Mouse (Mus musculus) thymus, adult 18-20 months (tissue): Measurements from ENCODE around the gene 4930412O13Rik.

Experiments used
- DNase-seq, 2 experiments: peaks; one replicate each; pipeline ENCODE4 v3.0.0; 2022; ENCODE audit warnings: mixed read lengths in 2 of 2

4930412O13Rik gene

DNA sequence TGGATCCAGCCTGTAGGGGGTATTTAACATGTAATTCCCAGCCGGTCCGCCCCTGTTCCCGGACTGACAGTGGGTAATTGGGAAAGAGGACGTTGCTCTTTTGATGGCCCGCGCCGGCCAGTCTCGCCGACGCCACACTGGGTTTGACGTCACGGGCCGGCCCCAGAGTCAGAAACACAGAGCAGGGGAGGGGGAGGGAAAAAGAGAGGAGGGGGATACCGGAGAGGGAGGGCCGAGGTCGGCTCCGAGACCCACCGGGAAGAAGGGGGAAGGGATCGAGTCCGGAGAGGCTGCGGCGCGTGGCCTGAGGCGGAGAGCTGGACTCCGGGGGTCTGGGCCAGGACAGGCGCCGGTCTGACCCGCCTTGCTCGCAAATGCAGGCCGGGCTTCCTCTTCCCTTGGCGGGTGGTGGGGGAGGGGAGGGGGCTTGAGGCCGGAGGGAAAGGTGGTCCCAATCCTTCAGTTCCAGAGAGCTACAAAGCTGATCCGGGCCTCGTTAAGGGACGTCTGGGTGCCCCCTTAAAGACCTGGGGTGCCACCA lies at the start of gene 4930412O13Rik:
TSS of gene 4930412O13Rik (plus strand) at position 202 of the 541 bp plus-strand sequence.
- DNase-seq = no peak

DNA sequence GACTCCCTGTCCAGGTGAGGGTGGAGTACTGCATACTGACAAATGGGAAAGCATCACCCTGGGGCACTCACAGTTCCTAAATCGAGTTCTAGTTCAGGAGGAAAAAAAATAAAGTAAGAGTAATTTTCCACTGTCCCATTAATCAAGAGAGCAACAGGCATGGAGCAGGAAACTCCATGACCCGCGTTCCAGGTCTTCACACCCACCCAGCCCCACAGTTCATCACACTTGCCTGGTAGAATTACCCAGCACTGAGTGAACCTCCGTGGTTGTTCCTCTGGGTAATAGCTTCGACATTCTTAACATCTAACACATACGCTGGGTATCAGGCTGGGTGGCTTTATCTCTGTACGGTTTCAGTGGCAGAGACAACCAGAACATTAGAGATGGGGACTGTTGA lies 47.3 kb upstream of the 4930412O13Rik start:
- no peak for DNase-seq

DNA sequence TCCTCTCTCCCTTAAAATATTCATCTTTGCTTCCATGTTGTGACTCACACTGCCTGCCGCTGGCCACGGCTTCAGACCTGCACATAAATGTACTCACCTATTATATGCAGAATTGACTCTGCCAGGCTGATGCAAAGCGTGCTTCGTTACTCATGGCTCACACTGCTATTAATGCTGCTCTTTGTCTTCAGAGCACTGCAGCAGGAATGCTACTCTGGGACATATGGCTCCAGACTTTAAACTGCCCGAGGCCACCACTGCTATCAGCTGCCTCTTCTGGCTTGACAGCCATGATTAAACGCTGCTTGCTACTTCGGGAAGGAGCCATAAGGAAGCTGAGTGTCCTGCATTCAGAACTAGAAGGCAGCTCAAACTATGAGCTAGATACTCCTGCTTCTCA lies 45.9 kb upstream of the 4930412O13Rik start:
- no peak for DNase-seq

DNA sequence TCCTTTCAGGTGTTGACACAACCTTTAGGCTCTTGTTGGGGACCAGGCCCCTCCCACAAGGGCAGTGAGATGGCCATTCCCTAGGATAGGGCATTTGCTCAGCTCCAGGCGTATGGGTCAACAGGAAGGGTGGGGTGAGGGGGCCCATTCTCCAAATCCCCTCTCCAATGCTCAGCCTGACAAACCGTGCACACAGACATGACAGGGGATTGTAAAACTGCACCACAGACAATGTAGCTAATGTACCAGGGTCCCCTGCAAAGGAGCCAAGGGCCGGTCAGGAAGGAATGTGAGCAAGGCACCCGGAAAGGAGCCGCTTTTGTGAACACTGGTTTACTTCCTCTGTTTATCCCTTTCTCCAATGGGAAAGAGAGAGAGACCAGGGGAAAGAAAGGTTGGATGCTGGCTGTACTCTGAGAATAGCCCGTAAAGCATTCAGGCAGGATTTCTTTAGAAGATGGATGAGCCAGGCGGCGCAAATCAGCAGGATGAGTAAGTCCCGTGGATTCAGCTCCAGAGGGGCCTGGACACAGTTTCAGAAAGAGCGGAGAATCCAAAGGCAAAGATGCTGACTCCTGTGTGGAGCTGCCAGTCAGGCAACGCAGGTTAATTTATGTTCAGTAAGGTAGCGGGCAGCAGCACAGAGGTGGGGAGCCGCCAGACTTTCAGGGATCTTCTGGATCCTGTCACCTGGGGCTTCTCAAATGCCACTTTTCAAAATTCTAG lies 28.0 kb upstream of the 4930412O13Rik start:
- DNase-seq = no peak

DNA sequence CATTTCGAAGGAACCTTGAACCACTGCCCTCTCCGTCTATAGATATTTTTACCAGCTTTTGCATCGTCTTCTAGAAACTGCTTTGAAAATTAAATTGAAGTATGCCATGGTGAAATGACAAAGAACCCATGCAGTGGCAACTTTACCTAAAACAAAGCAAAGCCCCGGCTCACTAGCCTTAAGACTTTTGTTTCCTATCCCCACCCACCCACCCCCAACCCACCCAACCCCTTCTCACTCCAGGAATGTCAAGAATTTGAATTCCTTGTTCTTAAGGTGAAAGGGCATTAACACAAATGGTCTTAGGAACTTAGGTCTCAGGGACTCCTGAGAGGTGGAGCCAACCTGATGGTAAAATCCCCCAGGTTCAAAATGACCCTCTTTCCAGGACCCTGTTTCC lies 25.2 kb upstream of the 4930412O13Rik start:
- DNase-seq = no peak

DNA sequence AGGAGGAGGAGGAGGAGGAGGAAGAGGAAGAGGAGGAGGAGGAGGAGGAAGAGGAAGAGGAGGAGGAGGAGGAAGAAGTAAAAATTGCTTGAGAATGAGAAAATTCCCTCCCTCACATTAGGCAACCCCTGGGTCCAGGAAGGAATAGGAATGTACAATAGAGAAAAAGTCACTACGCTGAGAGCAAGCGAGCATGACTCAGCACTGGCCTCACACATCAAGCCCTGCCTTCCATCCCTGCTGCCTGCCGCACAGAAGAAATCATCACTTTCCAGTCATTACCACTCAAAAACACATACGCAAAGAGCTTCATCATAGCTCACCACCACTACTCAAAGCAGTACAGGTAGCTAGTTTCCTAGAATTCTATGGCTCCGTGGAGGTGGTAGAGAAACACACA lies 20.4 kb upstream of the 4930412O13Rik start:
- no peak for DNase-seq

DNA sequence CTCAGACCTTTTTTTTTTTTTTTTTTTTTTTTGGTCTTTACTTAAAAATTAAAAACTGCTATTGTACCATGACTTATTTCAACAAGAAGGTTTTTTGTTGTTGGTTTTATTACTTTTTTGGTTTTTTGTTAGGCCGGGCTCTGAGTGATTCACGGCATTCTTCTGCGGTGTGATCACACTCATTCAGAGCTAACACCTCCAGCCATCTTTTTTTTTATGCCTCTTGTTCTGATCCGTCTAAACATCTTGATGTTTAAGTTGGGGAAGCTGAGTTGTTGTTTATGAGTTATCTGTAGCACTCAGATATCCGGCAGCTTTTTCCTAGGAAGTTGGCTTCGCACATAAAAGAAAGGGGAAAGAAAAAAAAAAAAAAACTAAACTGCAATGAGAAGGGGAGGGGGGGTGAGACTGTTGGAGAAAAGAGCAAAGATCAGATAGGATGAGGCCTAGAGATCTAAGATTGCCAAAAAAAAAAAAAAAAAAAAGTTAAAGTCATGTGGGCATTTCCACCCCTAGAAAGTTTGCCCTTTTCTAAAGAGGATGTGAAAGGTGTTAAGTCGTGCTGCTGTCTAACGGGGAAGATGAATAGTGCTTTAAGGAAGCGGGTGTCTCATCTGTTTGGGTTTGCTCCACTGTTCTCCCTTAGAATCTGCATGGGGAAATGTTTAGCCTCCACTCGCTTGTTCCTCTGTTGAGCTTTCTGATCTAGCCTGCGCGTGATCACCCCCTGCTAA lies 13.8 kb upstream of the 4930412O13Rik start:
- no peak for DNase-seq

DNA sequence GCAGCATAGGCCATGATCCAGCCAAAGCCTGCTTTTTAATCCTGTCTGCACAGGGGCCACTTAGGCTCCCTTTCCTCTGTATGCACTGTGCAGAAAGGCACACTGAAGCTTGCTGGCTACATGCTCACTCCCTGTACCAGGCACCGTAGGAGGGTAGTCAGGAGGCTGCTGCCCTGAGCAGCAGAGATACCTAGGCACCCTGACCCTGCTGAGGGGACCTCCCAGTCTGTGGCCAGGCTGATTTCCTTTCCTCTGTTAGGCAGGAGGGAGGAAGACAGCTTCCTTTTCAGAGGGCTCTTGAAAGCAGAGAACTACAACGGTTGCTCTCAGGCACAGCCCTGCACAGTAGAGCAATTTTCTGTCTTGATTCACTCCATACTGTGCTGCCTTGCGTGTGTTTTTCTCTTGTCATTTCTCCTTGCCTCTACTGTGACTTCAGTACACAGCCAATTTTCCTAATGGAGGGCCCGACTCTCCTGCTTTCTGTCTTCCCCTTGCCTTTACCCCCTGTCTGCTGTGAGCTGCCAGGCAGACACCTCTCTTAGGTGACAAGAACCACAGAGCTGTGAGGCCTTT lies 9.8 kb upstream of the 4930412O13Rik start:
- peak; percentile 34 to 56 for DNase-seq

DNA sequence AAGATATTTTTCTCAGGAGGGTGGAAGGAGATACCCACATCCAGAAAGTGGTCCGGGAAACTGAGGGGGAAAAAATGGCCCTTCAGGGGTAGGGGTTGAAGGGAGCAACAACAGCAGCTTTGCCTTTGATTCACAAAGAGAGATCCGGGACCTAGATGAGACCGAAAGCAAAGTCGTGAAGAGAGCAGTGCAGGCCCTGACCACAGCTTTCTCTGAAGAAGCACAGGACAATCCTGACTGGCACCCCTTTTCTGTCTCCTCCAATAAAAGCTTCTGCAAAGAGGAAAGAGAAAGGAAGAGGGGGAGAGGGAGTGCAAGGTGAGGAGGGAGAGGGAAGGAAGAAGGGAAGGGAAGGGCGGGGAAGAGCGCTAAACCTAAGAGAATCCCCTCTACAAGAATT lies 9.3 kb upstream of the 4930412O13Rik start:
- peak in 1 of 2 experiments; percentile 29 for DNase-seq

DNA sequence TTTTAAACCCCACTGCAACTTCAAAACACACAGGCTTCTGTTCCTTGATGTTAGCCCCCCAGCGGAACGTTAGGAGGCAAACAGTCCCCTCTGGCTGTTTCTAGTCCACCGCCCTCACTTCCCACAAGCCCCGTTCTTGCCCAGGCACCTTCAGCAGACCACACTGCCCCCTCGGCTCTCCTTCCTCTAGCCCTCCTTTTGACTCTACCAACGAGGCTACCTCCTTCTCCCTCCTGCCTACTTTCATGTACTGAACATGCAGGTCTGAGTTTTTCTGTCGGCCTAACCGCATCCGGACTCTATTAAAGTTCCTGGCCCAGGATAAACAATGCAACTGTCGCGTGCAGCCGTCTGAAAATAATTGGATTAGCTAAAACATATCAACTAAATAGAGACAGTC lies 8.4 kb upstream of the 4930412O13Rik start:
- peak in 1 of 2 experiments; percentile 47 for DNase-seq

DNA sequence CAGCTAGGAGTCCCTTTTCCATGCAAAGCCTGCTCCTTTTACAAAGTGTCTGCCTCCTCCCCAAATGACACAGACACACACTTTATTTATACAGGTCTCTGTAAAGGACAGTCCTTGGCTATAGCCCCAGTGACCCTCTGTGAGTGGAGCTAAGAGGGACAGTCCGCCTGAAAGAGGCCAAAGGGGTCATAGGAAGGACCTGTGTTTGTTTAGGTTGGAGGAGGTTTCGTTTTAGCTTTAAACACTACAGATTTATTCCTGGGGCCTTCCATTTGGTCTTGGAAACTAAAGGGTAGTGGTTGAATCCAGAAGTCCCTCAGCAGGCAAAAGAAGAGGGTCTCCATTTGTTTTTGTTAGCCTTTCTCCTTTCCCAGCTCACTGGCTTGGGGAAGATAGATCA lies 7.3 kb upstream of the 4930412O13Rik start:
- no peak for DNase-seq

DNA sequence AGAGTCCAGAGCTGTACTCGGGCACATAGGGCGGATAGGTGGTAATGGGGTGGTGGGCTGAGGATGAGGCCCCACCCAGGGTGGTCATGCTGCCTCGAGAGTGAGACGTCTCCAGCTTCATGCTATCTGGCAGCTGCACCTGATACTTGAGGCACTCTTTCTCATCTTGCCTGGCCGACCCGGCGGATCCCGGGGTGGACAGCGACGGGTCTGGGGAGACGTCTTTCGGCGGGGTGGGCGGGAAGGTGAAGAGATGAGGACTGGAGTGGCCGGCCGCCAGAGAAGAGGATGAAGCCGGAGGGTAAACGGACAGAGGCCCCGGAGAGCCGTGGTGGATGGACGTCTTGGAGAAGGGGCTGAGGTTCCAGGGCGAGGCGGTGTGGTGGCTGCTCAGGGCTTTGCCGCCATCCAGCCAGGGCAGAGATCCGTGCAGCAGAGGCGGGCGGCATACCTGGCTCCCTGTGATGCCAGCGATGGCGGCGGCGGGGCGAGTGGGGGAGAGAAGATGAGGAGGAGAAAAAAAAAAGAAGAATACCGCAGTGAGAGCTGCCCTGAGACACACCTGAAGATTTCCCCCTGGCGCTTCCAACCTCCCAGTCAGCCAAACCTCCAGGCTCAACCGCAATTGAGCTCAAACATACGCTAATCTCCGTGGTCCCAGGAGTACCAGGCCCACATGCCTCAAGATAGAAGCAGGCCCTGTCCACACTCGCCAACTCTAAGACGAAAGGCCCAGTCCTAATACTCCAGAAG lies 6.4 kb upstream of the 4930412O13Rik start:
- peak in 1 of 2 experiments; percentile 22 for DNase-seq

DNA sequence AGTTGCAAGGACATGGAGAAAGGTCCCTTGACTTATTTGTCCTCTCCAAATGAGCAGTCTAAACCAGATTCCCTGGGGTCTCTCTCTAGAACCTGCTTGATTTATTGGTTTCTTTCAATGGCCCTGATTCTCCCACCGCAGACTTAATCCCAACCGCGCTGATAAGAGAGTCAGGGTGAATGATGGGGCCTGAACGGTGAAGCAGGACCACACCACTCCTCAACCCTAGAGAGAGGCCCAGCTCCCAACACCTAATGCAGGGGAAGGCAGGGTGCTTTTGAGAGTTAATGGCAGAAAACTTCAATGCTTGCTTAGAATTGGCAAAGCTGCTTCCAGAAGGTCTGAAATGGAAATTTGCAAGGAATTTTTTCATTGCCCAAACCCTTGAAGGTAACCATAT lies 5.8 kb upstream of the 4930412O13Rik start:
- no peak for DNase-seq

DNA sequence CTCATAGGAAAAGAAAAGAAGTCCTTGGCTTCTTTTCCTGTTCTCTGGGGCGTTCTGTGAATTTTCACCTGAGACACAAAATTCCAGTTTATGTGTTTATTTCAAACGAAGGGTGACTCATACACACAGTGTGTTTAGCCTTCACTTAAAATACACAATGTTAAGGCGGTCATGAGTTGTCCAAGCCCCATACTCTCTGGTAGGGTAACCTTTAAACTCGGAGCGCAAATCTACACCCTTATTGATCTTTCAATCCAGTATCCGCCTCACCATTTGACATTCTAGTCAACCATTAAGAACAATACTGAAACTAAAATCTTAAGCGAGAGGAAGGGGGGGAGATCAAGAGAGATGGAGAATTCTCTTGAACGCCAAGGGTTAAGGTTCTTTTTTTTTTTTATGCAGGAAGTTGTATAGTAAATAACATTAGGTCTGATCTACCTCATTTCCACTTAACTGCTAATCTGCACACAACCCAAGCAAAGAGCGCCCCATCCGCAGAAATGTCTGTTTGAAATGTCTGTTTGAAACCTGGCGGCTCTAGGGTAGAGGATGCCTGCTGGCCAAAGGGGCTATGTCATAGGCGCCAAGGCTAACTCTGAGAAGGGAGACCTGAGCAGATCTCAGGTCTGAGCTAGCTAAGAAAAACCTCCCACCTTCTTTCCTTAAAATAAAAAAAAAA lies 5.2 kb upstream of the 4930412O13Rik start:
- DNase-seq = peak in 1 of 2 experiments; percentile 57

DNA sequence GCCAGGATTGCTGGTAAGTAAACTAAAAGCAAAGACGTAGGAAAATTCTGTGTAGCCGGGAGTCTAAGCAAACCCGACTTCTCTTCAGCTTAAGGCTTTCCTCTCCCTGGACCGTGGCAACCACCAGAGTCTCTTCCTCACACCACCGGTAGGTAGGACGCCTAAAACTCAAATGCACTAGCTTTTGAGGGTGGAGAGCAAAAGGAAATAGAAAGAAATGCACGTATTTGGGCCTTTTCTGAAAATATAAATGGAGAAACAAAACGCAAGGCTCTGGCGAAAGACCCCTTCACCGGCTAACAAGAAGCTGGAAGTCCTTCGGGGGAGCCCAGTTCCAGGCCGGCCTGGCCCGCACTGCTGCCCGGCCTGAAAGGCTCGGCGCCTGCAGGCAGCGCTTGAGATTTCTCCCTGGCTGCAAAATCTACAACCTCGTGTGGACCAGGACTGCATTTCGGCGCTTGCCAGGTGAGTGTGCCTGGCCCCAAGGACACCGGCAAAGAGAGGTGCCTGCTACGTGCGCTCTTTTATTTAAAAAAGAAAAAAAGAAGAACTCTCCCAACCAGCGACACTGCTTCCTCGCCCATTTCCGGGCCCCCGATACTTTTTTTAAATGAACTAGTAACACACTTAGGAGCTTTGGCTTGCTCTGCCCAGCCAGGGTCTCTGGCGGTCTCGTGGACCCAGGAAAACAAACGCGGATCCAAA lies 4.3 kb upstream of the 4930412O13Rik start:
- DNase-seq = peak in 1 of 2 experiments; percentile 33

DNA sequence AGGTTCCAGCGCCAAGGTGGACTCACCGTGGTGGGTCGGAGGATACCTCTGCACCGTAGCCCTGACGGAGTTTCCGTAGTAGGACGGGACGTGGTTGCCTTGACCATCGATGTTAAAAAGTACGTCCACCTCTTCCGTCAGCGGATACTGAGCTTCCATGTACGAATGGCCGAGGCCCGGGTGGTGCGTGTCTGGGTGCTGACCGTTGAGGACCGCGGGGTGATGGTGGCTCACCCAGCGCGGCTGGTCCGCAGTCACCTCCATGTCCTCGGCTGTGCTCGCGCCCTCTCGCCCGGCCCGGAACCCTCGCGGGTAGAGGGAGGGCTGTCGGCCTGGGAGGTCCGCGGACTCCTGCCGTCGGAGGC lies 3.7 kb upstream of the 4930412O13Rik start:
- DNase-seq = peak; percentile 44 to 46

DNA sequence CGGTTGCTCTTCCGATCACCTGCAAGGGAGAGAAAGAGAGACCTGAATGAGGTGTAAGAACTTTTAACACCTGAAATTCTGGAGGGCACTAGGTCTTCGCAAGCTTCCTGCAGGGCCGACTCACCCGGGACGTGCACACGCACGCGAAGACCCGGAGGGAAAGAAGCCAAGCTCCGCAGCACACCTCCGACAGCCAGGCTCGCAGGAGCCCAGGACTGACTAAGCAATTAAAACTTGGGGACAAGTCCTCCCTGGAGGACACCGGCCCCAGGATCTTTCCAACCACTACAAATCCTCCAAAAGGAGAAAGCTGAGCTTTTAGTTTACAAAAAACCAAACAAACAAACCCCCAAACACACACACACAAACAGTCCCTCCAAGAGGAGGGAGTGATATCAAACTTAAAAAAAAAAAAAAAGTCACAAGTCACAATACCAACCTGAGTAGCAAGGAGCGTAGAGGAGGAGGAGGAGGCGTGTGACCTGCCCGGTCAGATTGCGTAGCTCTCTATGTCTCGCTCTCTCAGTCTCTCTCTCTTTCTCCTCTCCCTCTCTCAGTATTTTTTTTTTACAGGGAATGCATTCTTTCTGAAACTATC lies 3.0 kb upstream of the 4930412O13Rik start:
- peak; percentile 35 to 55 for DNase-seq

DNA sequence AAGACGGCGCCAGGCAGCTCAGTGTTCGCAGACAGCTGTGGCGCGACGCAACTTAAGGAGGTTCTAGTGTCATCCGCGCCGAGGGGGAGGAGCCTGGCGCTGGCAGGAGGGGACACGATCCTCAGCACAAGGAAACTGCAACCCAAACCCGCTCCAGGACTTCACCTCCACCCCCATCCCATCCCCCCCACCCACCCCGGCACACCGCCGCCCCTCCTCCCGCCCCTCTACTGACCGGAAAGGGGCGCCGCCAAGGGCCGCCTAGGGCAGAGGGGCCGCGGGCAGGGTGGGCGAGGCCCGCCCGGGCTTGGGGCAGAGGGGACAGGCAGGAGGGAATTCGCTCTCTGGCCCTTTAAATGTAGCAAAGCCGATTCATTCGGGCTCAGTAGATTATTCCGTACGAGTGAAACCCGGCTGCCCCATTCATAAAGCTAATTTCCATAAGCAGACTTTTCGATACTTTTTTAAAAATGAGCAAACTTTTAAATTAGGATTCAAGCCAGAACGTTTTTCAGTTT lies 2.4 kb upstream of the 4930412O13Rik start:
- DNase-seq = peak; percentile 76 to 84

DNA sequence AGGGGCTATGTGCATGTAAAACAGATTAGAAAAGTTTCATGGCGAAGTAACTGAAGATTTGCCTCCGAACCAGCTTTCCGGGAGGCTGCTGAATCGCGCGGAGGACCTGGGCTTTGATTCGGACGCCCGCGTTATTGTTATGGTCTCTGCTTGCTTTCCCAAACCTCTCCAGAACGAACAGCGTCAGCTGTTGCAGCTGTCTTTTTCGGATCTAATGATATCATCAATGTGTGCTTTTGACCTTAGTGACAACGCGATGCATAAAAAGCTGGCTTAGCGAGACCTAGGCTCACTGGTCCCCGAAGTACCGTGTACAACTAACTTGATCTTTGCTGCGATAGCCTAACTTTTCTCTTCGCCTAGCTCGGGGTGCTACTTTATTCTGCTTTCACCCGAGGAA lies 2.0 kb upstream of the 4930412O13Rik start:
- DNase-seq = no peak

DNA sequence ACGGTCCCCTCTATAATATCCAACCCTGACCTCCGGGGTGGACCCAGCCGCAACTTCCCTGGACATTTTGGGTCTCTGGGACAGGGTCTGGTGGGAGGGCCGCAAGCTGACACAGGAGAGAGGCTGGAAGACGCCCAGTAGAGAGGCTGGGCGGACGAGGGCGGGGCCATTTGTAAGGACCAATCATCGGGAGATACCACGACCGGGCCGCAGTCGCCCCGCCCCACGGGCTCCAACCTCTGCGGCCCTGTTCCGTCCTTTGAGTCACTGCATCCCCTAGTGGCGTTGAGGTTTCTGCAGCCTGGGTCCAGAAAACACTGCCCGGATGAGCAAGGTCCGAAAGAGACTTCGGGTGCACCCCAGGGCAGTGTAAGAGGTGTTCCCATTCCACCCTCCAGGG lies 1.6 kb upstream of the 4930412O13Rik start:
- peak; percentile 91 to 93 for DNase-seq

DNA sequence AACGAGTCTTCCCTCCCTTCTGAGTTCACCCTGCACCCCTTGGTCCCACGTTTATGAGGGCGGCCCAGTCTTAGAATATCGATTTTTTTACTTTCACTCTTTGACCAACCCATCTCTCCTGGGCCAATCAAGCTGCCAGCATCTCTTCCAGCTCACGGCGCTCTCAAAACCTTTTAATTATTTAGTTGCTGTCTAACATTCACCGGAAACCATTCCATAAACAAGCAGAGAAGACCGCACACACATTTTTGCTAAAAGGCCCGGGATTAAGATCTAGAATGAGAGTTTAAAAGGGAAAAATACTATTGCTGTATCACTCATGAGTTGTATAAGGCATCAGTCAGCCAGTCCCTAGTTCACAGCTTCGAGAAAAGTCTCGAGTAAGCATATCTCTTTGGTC lies 781 bp upstream of the 4930412O13Rik start:
- no peak for DNase-seq
